Mouse (Mus musculus) spleen, adult 2 months (tissue): ENCODE data around the gene Stab2.

Experiments
- CTCF ChIP-seq: fragments of 200-500 bp; IDR thresholded peaks from 2 replicates; pipeline ENCODE4 v1.5.1; 2011; ENCODE audit warnings: mild to moderate bottlenecking, inconsistent platforms; ENCODE audit not compliant: insufficient read depth, insufficient read length, insufficient replicate concordance; ENCODE audit errors: extremely low read depth
- POLR2A ChIP-seq: fragments of 200-500 bp; IDR thresholded peaks from 2 replicates; pipeline ENCODE4 v1.6.1; 2011; ENCODE audit warnings: low read depth, low read length, inconsistent platforms

GRCm38 (mm10) chr10:86829515-86829914 lies 178.3 kb downstream of the Stab2 start:
- TF ChIP-seq CTCF (no peak), POLR2A (no peak)
